In the genomic region with DNA sequence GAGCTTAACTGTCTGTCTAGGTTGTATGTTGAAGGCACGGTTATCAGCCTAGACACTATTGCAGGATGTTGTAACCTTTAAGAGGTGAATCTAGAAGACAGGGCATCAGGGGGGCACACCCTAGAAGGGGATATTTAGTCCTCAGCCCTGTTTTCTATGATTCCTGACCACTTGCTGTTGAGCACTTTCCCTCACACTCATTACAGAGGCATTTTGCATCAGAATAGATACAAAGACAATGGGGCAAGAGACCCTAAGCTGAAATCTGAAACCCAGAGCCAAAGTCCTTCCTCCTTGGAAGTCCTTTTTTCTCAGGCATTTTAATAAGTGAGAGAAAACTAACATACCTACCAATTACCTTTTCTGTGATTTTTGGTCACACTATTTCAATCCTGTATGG, we compare ENCODE assay signal across 15 mouse cellular contexts.
"Had no signal": no experiment of that assay in that cellular context is flagged by ENCODE, and none has a peak within 500 bp of the region (broad histone marks: within the 10 kb centered on the region; RNA-seq: fewer than 3 reads in every experiment).

No protein-coding gene starts in this region.

- H3K4me1 ChIP-seq: neural tube, embryonic 12.5 days; neural tube, embryonic 13.5 days; neural tube, embryonic 15.5 days; stomach, embryonic 15.5 days had no signal

- DNase-seq: retina, postnatal 1 day; right cerebral cortex, postnatal 14 days; right cerebral cortex, postnatal 25 days; right cerebral cortex, postnatal 4 days; spleen, adult 18-20 months; thymus, adult 18-20 months; thymus, adult 2 months; thymus, postnatal 14 days; thymus, postnatal 36 days; thymus, postnatal 4 days had no signal

- H3K27me3 ChIP-seq: neural tube, embryonic 12.5 days; neural tube, embryonic 13.5 days; neural tube, embryonic 15.5 days; stomach, embryonic 15.5 days had no signal

- H3K9me3 ChIP-seq: neural tube, embryonic 12.5 days; neural tube, embryonic 13.5 days; neural tube, embryonic 15.5 days; stomach, embryonic 15.5 days had no signal

- H3K4me3 ChIP-seq: neural tube, embryonic 12.5 days; neural tube, embryonic 13.5 days; neural tube, embryonic 15.5 days; stomach, embryonic 15.5 days had no signal

- H3K9ac ChIP-seq: neural tube, embryonic 12.5 days; neural tube, embryonic 13.5 days; neural tube, embryonic 15.5 days; stomach, embryonic 15.5 days had no signal

- H3K4me2 ChIP-seq: neural tube, embryonic 12.5 days; neural tube, embryonic 13.5 days; neural tube, embryonic 15.5 days; stomach, embryonic 15.5 days had no signal

- H3K27ac ChIP-seq: neural tube, embryonic 12.5 days; neural tube, embryonic 13.5 days; neural tube, embryonic 15.5 days; stomach, embryonic 15.5 days; stomach, postnatal 0 days had no signal

- H3K36me3 ChIP-seq: neural tube, embryonic 12.5 days; neural tube, embryonic 13.5 days; neural tube, embryonic 15.5 days; stomach, embryonic 15.5 days had no signal
